Mouse (Mus musculus) adrenal gland, adult (tissue): ENCODE data around the gene Dtx1.

Source experiments
- DNase-seq, 2 experiments: peaks; one replicate each; pipeline ENCODE4 v3.0.0; 2022 to 2023; ENCODE audit warnings: low spot score in 1 of 2; ENCODE audit not compliant: inconsistent age in 2 of 2

The Dtx1 gene

GRCm38 (mm10) chr5:120645851-120646250 lies 65.9 kb downstream of the Dtx1 start:
- peak; percentile 60 to 77 for DNase-seq

- DNase-seq = peak; percentile 86 to 93
Measured at GRCm38 (mm10) chr5:120644227-120644626, 67.5 kb downstream of the Dtx1 start.

DNA sequence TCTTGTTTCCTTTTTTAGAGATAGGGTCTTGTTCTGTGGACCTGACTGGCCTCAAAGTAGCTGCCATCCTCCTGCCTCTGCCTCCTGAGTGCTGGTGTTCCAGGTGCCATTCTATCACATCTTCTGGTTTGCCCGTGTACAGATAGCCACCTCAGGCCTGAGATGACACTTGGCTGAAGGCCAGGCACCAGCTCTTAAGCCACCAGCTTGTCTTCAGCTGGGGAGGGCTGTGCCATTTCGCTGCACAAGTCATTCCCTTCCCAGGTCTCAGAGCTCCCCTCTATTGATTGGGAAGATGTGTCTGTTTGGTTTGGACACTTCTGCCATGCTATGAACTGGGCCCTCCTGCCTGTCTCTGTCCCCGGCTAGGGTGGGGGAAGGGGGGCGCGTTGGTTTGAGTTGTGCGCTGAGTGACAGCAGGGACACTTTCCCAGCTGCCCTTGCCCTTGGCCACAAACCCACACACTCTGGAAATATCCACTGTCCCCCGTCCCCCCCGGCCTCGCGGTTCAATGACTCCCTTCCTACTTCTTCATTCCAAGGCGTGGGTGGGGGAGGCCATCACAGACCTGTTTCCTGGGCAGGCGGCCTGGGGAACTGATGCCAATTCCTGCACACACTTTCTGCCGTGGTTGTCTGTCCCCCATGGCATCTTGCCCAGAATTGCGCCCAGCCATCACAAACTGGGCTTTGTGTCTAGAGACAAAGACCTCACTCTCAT lies 68.2 kb downstream of the Dtx1 start:
- peak; percentile 79 to 91 for DNase-seq

DNA sequence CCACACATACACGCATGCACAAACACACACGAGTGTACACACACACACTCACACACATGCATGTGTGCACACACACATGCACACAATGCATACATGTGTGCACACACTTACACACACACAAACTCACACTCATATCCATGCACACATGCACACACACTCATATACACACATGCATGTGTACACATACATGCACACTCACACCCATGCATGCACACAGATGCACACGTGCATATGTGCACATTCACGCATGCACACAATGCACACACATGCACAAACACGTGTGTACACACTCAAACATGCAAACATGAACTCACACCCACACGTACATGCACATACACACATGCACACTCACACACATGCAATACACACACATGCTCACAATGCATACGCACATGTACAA lies 71.6 kb downstream of the Dtx1 start:
- no peak for DNase-seq

DNA sequence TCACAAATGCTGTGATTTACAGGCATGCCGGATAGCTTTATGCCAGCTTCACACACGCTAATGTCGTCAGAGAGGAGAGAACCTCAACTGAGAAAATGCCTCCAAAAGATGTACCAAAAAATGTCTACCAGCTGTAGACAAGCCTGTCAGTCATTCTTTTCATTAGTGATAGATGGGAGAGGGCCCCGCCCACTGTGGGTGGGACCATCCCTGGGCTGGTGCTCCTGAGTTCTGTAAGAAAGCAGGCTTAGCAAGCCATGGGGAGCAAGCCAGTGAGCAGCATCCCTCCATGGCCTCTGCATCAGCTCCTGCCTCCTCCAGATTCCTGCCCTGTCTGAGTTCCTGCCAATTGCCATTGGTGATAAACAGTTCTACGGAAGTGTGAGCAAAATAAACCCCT lies 76.1 kb downstream of the Dtx1 start:
- no peak for DNase-seq

GRCm38 (mm10) chr5:120634860-120635259 lies 76.9 kb downstream of the Dtx1 start:
- peak in 1 of 2 experiments; percentile 31 for DNase-seq

- peak; percentile 57 to 78 for DNase-seq
Measured at GRCm38 (mm10) chr5:120634131-120634530, 77.6 kb downstream of the Dtx1 start, which contains the start of gene Cfap73. TSS of gene Cfap73 (minus strand) at chr5:120634235.

DNA sequence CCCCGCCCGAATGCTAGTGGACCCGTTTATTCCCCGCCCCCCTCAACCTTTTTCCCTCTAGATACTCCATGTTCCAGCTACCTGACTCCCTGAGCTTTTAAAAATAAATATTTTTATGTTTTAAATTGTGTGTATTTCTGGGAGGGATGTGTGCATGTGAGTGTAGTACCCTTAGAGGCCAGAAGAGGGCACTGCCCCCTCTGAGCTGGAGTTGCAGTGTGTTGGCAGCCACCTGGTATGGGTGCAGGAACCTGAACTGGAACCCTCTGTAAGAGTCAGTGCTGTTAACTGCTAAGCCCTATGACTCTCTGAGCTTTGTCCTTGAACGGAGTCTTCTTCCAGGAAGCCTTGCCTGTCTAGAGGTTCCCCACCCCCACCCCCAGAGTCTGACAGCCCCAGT lies 79.8 kb downstream of the Dtx1 start:
- DNase-seq = no peak

GRCm38 (mm10) chr5:120631128-120631527 lies 80.6 kb downstream of the Dtx1 start:
- DNase-seq = peak in 1 of 2 experiments; percentile 80
